Mouse (Mus musculus) cerebellum, adult 8-10 months (tissue): Measurements from ENCODE around the gene Taok3.
"Not testable (repeated sequence)": the region's sequence is repeated elsewhere in the genome, so short reads cannot be mapped to it uniquely, and the experiment has no call there.

Source experiments
- DNase-seq: peaks from one replicate; pipeline ENCODE4 v3.0.0; 2022

The Taok3 gene

GRCm38 (mm10) chr5:117269395-117269794, 149.5 kb downstream of the Taok3 start:
- DNase-seq = no peak

GRCm38 (mm10) chr5:117271945-117272344, 152.0 kb downstream of the Taok3 start:
- DNase-seq = no peak

GRCm38 (mm10) chr5:117274817-117275216, 154.9 kb downstream of the Taok3 start:
- no peak for DNase-seq

- no peak for DNase-seq
These were observed 157.9 kb downstream of the Taok3 start for GRCm38 (mm10) chr5:117277784-117278183.

GRCm38 (mm10) chr5:117278809-117279668, 159.1 kb downstream of the Taok3 start:
- no peak for DNase-seq

GRCm38 (mm10) chr5:117279669-117280050, 159.7 kb downstream of the Taok3 start:
- DNase-seq = no peak

GRCm38 (mm10) chr5:117281536-117281935, 161.6 kb downstream of the Taok3 start:
- DNase-seq = no peak

GRCm38 (mm10) chr5:117282360-117282759, 162.4 kb downstream of the Taok3 start:
- DNase-seq = no peak

GRCm38 (mm10) chr5:117284029-117284428, 164.1 kb downstream of the Taok3 start:
- DNase-seq = no peak

- DNase-seq = no peak
These were observed 164.8 kb downstream of the Taok3 start for GRCm38 (mm10) chr5:117284682-117285081.

- DNase-seq = no peak
These were observed 165.3 kb downstream of the Taok3 start for GRCm38 (mm10) chr5:117285266-117285665.

- DNase-seq = no peak
These were observed 166.4 kb downstream of the Taok3 start for GRCm38 (mm10) chr5:117286286-117286685.

- peak; percentile 93 for DNase-seq
These were observed 167.2 kb downstream of the Taok3 start, which contains the start of gene Pebp1 for GRCm38 (mm10) chr5:117286831-117287822. Gene Pebp1 (minus strand): TSS chr5:117287625.

- no peak for DNase-seq
These were observed 169.7 kb downstream of the Taok3 start for GRCm38 (mm10) chr5:117289646-117290045.

- DNase-seq = no peak
These were observed 170.2 kb downstream of the Taok3 start for GRCm38 (mm10) chr5:117290081-117290480.

- DNase-seq = no peak
These were observed 171.4 kb downstream of the Taok3 start for GRCm38 (mm10) chr5:117291312-117291711.

GRCm38 (mm10) chr5:117292547-117292946, 172.6 kb downstream of the Taok3 start:
- no peak for DNase-seq

- DNase-seq = not testable (repeated sequence)
These were observed 173.8 kb downstream of the Taok3 start for GRCm38 (mm10) chr5:117293776-117294175.

- DNase-seq = no peak
These were observed 175.1 kb downstream of the Taok3 start for GRCm38 (mm10) chr5:117295011-117295410.

- no peak for DNase-seq
These were observed 183.0 kb downstream of the Taok3 start for GRCm38 (mm10) chr5:117302899-117303298.

- DNase-seq = no peak
These were observed 184.0 kb downstream of the Taok3 start for GRCm38 (mm10) chr5:117303691-117304579.

- peak; percentile 72 for DNase-seq
These were observed 185.0 kb downstream of the Taok3 start for GRCm38 (mm10) chr5:117304947-117305346.
